Mouse (Mus musculus): ENCODE results near the gene Gdf1. TPM values are rescaled to one million over a fixed set of nuclear protein-coding genes. Genes with fewer than 3 reads are reported as not detected.

Gdf1 gene
- polyA plus RNA-seq (2012; rRNA removed): 19.1 and 21.0 TPM in 2 replicates

DNA sequence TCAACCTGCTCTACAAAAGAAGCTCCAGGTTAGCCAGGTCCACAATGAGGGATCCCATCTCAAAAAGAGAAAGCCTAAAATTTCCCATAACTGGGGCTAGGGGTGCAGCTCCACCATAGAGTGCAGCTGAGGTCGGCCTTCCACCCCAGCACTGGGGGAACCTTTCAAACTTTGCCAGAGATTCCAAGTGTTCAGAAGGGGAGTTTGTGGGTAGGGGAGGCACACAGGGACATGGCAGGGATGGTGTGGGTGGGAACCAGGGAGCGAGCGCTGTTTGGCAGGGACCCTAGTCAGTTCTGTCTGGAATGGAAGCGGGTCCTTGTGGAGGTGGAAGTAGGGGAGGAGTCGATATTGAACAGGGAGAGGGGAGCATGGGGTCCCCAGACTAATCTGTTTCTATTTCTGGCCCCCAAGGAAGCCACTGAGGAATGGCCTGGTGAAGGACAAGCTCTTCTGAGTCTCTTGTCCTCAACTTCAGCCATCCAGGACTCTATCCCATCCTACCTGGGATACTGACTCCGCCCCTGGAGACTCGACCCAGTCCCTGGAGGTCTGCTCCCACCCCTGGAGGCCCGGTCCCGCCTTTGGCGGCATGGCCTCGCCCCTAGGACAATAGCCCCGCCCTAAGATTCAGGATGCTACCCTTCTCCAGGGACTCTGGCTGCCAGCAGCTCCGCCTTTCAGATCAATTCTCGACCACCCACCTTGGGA is at the start of gene Gdf1:
Gene Gdf1 (plus strand): TSS at position 694 of the 711 bp plus-strand sequence.
- no peak within 1 kb of the TSS for H3K4me3 ChIP-seq (replicated peaks; ENCODE audit: insufficient read depth, low read depth, low read length)
- peaks cover 10% of the 10 kb centered on the region; the same call in 1 of the 2 replicates for H3K4me1 ChIP-seq (ENCODE audit: control insufficient read depth, insufficient read depth, low read length)
- TF ChIP-seq POLR2A (IDR thresholded peaks at IDR 0.05; ENCODE audit: borderline replicate concordance, insufficient read depth, low read length) (no peak), CTCF (IDR thresholded peaks at IDR 0.05; ENCODE audit: borderline replicate concordance, insufficient read depth, low read depth, low read length) (no peak)
- H3K27ac ChIP-seq (ENCODE audit: insufficient read depth, low read length): no peak within 1 kb of the TSS
- WGBS: 57% methylated on average over 14 of the region's 14 CpGs
- DNase-seq: no peak
- H3K27me3 ChIP-seq (ENCODE audit: control insufficient read depth, insufficient read depth, low read length): no peaks in the 10 kb centered on the region

DNA sequence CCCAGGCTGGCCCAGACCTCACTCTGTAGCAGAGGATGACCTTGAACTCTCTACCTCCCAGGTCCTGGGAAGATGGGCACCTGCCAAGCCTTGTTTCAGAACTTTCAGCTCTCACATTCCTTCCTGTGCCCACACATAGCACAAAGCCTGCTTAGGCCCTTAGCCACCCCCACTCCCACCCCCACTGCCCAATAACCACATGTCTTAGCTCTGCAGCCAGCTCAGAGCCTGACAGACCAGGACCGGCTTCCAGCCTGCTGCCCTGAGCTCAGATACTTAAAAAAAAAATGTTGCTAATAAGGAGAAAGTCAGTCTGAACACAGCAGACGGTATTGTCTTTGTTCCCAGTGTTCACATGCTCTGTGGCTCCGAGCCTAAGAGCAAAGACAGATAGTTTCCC is 48.6 kb upstream of the Gdf1 start:
- TF ChIP-seq POLR2A (IDR thresholded peaks at IDR 0.05; ENCODE audit: borderline replicate concordance, insufficient read depth, low read length): no peak
- TF ChIP-seq CTCF (IDR thresholded peaks at IDR 0.05; ENCODE audit: borderline replicate concordance, insufficient read depth, low read depth, low read length): no peak
- H3K4me3 ChIP-seq (replicated peaks; ENCODE audit: insufficient read depth, low read depth, low read length): no peak overlapping the region
- H3K27ac ChIP-seq (ENCODE audit: insufficient read depth, low read length): no peak overlapping the region
- H3K27me3 ChIP-seq (ENCODE audit: control insufficient read depth, insufficient read depth, low read length): peaks cover 6% of the 10 kb centered on the region; the same call in 1 of the 2 replicates
- no peaks in the 10 kb centered on the region; the same call in 1 of the 2 replicates for H3K4me1 ChIP-seq (ENCODE audit: control insufficient read depth, insufficient read depth, low read length)
- no peak for DNase-seq
- 54% methylated on average over 3 of the region's 3 CpGs for WGBS

DNA sequence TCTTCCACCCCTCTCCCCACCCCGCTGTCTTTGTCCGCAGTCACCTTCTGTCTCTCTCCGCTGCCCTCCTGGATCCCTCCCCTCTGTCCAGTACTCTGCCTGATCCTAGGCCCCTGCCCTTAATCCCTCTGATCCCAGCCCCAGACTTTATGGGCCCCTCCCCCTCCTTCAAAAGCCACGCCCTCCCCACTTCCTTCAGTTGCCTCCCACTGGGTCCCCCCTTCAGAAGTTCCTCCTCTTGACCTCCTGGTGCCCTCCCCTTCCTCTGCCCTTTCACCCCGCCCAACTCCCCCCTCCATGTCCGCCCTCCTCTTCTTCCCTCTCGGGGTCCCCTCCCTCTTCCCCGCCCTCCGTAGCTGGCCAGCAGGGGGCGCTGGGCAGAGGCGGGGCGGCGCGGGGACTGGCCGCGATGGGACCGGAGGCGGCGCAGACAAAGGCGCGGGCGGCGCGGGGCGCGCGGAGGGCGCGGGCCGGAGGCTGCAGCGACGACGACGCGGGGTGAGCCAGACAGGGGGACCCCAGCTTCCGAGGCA is 46.9 kb upstream of the Gdf1 start, which contains the start of gene Homer3:
Gene Homer3 (plus strand): TSS at position 225 of the 533 bp plus-strand sequence.
- H3K4me1 ChIP-seq (ENCODE audit: control insufficient read depth, insufficient read depth, low read length): no peaks in the 10 kb centered on the region; the same call in 1 of the 2 replicates
- no peak within 1 kb of the TSS for H3K27ac ChIP-seq (ENCODE audit: insufficient read depth, low read length)
- 2% methylated on average over 33 of the region's 36 CpGs for WGBS
- peak within 1 kb of the TSS; percentile 49 for H3K4me3 ChIP-seq (replicated peaks; ENCODE audit: insufficient read depth, low read depth, low read length)
- peak; percentile 62 to 70 for DNase-seq
- peaks cover 6% of the 10 kb centered on the region; the same call in 1 of the 2 replicates for H3K27me3 ChIP-seq (ENCODE audit: control insufficient read depth, insufficient read depth, low read length)
- TF ChIP-seq POLR2A (IDR thresholded peaks at IDR 0.05; ENCODE audit: borderline replicate concordance, insufficient read depth, low read length) (no peak), CTCF (IDR thresholded peaks at IDR 0.05; ENCODE audit: borderline replicate concordance, insufficient read depth, low read depth, low read length) (0 out of 2 replicates have a peak, but pooled peaks have one; percentile 17)

DNA sequence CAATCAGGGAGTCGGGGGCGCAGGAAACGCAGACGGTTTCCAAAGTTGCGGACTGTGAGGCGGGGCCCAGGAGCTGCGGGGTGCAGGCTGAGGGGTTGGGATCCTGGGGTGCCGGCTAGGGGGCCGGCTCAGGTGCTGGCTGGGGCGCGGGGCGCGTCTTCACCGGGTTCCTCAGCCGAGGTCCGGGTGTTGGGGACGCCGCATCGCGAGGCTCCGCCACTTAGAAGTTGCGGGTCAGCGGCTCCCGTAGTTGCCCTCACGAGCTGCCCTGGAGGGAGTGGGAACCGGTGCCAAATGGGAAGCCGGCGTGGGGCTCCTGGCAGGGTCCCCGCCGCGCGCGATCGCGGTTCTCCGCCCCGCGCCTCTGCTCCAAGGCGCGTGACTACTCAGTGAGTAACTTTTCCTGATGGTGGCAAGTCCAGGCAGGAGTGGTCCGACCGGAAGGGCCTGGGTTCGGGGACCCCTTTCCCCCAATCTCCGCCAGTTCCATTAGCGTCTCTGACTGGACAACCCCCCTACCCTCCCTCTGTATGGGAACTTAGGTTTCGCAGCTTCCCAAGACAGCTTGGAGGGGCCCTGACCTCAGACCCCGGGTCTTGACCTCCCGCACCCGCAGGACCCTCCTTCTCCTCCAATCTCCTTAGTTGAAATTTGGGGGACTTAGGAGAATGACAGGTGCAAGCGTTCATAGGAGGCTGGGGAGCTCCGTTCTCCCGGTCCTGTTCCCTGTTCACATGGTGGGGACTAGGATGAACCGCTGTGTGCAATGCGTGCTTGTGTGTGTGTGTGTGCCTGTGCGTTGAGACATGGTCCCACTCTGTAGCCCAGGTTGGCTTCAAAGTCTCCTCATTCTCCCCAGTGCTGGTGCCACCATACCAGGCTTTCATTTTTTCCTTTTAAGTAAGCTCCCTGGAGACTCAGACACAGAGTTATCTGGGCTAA is 46.2 kb upstream of the Gdf1 start:
- Histone ChIP-seq H3K4me3 (replicated peaks; ENCODE audit: insufficient read depth, low read depth, low read length) (peak overlapping the region; percentile 49), H3K4me1 (ENCODE audit: control insufficient read depth, insufficient read depth, low read length) (no peaks in the 10 kb centered on the region; the same call in 1 of the 2 replicates), H3K27ac (ENCODE audit: insufficient read depth, low read length) (no peak overlapping the region), H3K27me3 (ENCODE audit: control insufficient read depth, insufficient read depth, low read length) (peaks cover 6% of the 10 kb centered on the region; the same call in 1 of the 2 replicates)
- TF ChIP-seq CTCF (IDR thresholded peaks at IDR 0.05; ENCODE audit: borderline replicate concordance, insufficient read depth, low read depth, low read length) (no peak), POLR2A (IDR thresholded peaks at IDR 0.05; ENCODE audit: borderline replicate concordance, insufficient read depth, low read length) (no peak)
- DNase-seq: no peak
- WGBS: 2% methylated on average over 55 of the region's 55 CpGs

DNA sequence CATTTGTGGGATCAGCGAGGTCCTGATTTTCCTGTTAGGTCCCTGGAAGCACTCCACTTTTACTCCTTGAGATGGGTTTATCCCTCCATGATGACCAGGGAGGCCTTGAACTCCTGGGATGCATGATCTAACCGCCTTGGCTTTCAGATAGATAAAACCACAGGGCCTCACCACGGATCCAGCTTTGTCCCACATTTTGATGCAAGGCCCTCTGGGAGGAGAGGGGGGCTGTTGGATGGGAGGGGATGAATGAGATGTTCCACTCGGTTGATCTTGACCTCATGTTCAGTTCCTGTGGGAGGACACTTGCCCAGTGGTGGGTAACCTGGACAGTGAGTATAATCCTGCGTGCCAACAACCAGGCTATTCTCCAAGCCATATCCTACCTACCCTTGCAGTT is 45.2 kb upstream of the Gdf1 start:
- Histone ChIP-seq H3K27me3 (ENCODE audit: control insufficient read depth, insufficient read depth, low read length) (peaks cover 6% of the 10 kb centered on the region; the same call in 1 of the 2 replicates), H3K4me1 (ENCODE audit: control insufficient read depth, insufficient read depth, low read length) (no peaks in the 10 kb centered on the region; the same call in 1 of the 2 replicates), H3K4me3 (replicated peaks; ENCODE audit: insufficient read depth, low read depth, low read length) (no peak overlapping the region), H3K27ac (ENCODE audit: insufficient read depth, low read length) (no peak overlapping the region)
- 61% methylated on average over 5 of the region's 5 CpGs for WGBS
- no peak for DNase-seq
- TF ChIP-seq POLR2A (IDR thresholded peaks at IDR 0.05; ENCODE audit: borderline replicate concordance, insufficient read depth, low read length) (no peak), CTCF (IDR thresholded peaks at IDR 0.05; ENCODE audit: borderline replicate concordance, insufficient read depth, low read depth, low read length) (no peak)

DNA sequence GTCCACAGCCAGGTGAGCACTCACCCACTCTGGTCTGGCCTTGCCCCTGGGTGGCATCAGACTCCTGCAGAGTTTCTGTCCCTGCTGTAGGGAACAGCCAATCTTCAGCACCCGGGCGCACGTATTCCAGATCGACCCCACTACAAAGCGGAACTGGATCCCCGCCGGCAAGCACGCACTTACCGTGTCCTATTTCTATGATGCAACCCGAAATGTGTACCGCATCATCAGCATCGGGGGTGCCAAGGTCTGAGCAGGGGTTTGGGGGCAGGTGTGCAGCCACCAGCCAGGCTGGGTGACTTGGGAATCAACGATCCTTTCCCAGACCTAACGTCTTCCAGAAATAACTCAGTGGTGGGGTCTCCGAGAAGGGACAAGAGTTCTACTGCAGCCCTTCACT is 44.3 kb upstream of the Gdf1 start:
- Histone ChIP-seq H3K27me3 (ENCODE audit: control insufficient read depth, insufficient read depth, low read length) (peaks cover 6% of the 10 kb centered on the region; the same call in 1 of the 2 replicates), H3K4me1 (ENCODE audit: control insufficient read depth, insufficient read depth, low read length) (no peaks in the 10 kb centered on the region; the same call in 1 of the 2 replicates), H3K4me3 (replicated peaks; ENCODE audit: insufficient read depth, low read depth, low read length) (no peak overlapping the region), H3K27ac (ENCODE audit: insufficient read depth, low read length) (no peak overlapping the region)
- WGBS: 95% methylated on average over 15 of the region's 15 CpGs
- no peak for DNase-seq
- TF ChIP-seq POLR2A (IDR thresholded peaks at IDR 0.05; ENCODE audit: borderline replicate concordance, insufficient read depth, low read length): no peak

DNA sequence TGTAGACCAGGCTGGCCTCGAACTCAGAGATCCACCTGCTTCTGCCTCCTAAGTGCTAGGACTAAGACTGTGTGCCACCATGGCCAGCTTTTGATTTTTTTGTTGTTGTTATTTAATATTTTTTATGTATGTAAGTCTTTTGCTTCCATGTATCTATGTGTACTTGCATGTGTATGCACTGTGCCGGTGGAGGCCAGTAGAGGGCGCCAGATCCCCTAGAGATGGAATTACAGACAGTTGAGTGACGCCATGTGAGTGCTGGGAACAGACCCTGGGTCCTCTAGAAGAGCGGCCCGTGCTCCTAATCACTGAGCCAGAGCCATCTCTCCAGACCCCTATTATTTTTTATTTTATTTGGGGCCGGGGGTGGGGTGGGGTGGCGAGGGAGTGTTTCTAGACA is 42.9 kb upstream of the Gdf1 start:
- 88% methylated on average over 8 of the region's 8 CpGs for WGBS
- no peak overlapping the region for H3K4me3 ChIP-seq (replicated peaks; ENCODE audit: insufficient read depth, low read depth, low read length)
- no peak for DNase-seq
- TF ChIP-seq CTCF (IDR thresholded peaks at IDR 0.05; ENCODE audit: borderline replicate concordance, insufficient read depth, low read depth, low read length) (peak; percentile 14; the same call in 1 of the 2 replicates), POLR2A (IDR thresholded peaks at IDR 0.05; ENCODE audit: borderline replicate concordance, insufficient read depth, low read length) (no peak)
- H3K27ac ChIP-seq (ENCODE audit: insufficient read depth, low read length): no peak overlapping the region
- H3K4me1 ChIP-seq (ENCODE audit: control insufficient read depth, insufficient read depth, low read length): no peaks in the 10 kb centered on the region; the same call in 1 of the 2 replicates
- H3K27me3 ChIP-seq (ENCODE audit: control insufficient read depth, insufficient read depth, low read length): peaks cover 6% of the 10 kb centered on the region; the same call in 1 of the 2 replicates

Measured in cerebellum, adult 2 months (tissue).